In genomic region chr16:96249635-96250034, GRCm38 (mm10) we compare ENCODE assay signal across 10 mouse cellular contexts. TPM values are rescaled to one million over a fixed set of nuclear protein-coding genes. Genes with fewer than 3 reads are reported as not detected.
DNase-seq lines count a peak whose midpoint lies in the region; ATAC-seq and TF ChIP-seq lines count a peak whose summit lies in the region.
"Had no signal": no experiment of that assay in that cellular context is flagged by ENCODE, and none has a peak within 500 bp of the region (broad histone marks: within the 10 kb centered on the region; RNA-seq: fewer than 3 reads in every experiment).

No protein-coding gene starts in this region.

- peaks cover 3% of the 10 kb centered on the region; the same call in 1 of the 2 replicates for H3K9me3 ChIP-seq in forebrain, embryonic 16.5 days (ENCODE audit: control insufficient read depth, low read length)
- no peaks in the 10 kb centered on the region for H3K9me3 ChIP-seq in kidney, embryonic 15.5 days (replicated peaks)
- H3K9me3 ChIP-seq: heart, embryonic 15.5 days had no signal

- no peak overlapping the region for H3K4me2 ChIP-seq in forebrain, embryonic 16.5 days (ENCODE audit: low read length)
- no peak overlapping the region for H3K4me2 ChIP-seq in kidney, embryonic 15.5 days
- H3K4me2 ChIP-seq: heart, embryonic 15.5 days; limb, embryonic 13.5 days had no signal

- 56% methylated on average over 7 of the region's 7 CpGs for WGBS in forebrain, embryonic 16.5 days
- 87% methylated on average over 7 of the region's 7 CpGs for WGBS in kidney, embryonic 15.5 days

- H3K27me3 ChIP-seq in forebrain, embryonic 16.5 days (replicated peaks; ENCODE audit: control insufficient read depth, insufficient read depth, low read length) = no peaks in the 10 kb centered on the region
- H3K27me3 ChIP-seq in kidney, embryonic 15.5 days = no peaks in the 10 kb centered on the region
- H3K27me3 ChIP-seq: heart, embryonic 15.5 days; limb, embryonic 13.5 days had no signal

- no peak overlapping the region for H3K4me3 ChIP-seq in left cerebral cortex, adult 2 months
- H3K4me3 ChIP-seq in forebrain, embryonic 16.5 days (replicated peaks; ENCODE audit: low read length) = no peak overlapping the region
- no peak overlapping the region for H3K4me3 ChIP-seq in kidney, embryonic 15.5 days (replicated peaks)
- H3K4me3 ChIP-seq: heart, embryonic 15.5 days; limb, embryonic 13.5 days had no signal

- peak; percentile 16 to 36 for DNase-seq in left cerebral cortex, adult 18-20 months (ENCODE audit: low spot score in 2 of 2)
- no peak for DNase-seq in left cerebral cortex, adult 2 months (ENCODE audit: extremely low spot score in 1 of 2, low spot score in 2 of 2)
- DNase-seq in cerebellum, adult 8-10 months = peak; percentile 92
- peak; percentile 57 for DNase-seq in retina, postnatal 1 day
- no peak for DNase-seq in heart, postnatal 36 days
- DNase-seq: kidney, adult 8-10 months had no signal

- ATAC-seq in forebrain, embryonic 16.5 days = peak; percentile 96
- ATAC-seq in kidney, embryonic 15.5 days (replicated peaks; ENCODE audit: low FRiP score) = no peak

- intact Hi-C loops in left cerebral cortex, adult 2 months (cut with DNase I) = no loop called here
- intact Hi-C loops in heart, postnatal 36 days (cut with DNase I) = no loop called here

- peaks cover 5% of the 10 kb centered on the region; the same call in 1 of the 2 replicates for H3K4me1 ChIP-seq in forebrain, embryonic 16.5 days (replicated peaks; ENCODE audit: control insufficient read depth, insufficient read depth, low read length)
- H3K4me1 ChIP-seq in kidney, embryonic 15.5 days = no peaks in the 10 kb centered on the region
- H3K4me1 ChIP-seq: heart, embryonic 15.5 days; limb, embryonic 13.5 days had no signal

- no peak overlapping the region for H3K9ac ChIP-seq in forebrain, embryonic 16.5 days (replicated peaks; ENCODE audit: low read depth, low read length)
- H3K9ac ChIP-seq in kidney, embryonic 15.5 days = no peak overlapping the region
- H3K9ac ChIP-seq: heart, embryonic 15.5 days; limb, embryonic 13.5 days had no signal

- TF ChIP-seq CTCF in left cerebral cortex, adult 2 months (IDR thresholded peaks at IDR 0.05) = no peak

- no peaks in the 10 kb centered on the region for H3K36me3 ChIP-seq in forebrain, embryonic 16.5 days (ENCODE audit: control insufficient read depth, insufficient read depth)
- no peaks in the 10 kb centered on the region for H3K36me3 ChIP-seq in kidney, embryonic 15.5 days
- H3K36me3 ChIP-seq: heart, embryonic 15.5 days; limb, embryonic 13.5 days had no signal

- no peak overlapping the region for H3K27ac ChIP-seq in left cerebral cortex, adult 2 months
- H3K27ac ChIP-seq in forebrain, embryonic 16.5 days (ENCODE audit: low read length) = 0 out of 2 replicates have a peak overlapping the region, but pooled peaks have one; percentile 13
- H3K27ac ChIP-seq in kidney, embryonic 15.5 days = no peak overlapping the region
- H3K27ac ChIP-seq: heart, embryonic 15.5 days; limb, embryonic 13.5 days had no signal

RNA-seq across cellular contexts. Expression of gene B3galt5, which starts 14.0 kb away (rescaled TPM):
- total RNA-seq in left cerebral cortex, adult 18-20 months (2021) = 10 to 100 TPM; 19.7 to 23.3 TPM
- total RNA-seq in left cerebral cortex, adult 2 months (2021) = 10 to 100 TPM; 17.2 to 20.5 TPM
- polyA plus RNA-seq in forebrain, embryonic 16.5 days (2015; fragmentation: Nextera tagmentation; extraction: Ambion mirVana) = 1.5 and 2.2 TPM in 2 replicates
- 2.4 and 3.2 TPM in 2 replicates for polyA plus RNA-seq in kidney, embryonic 15.5 days (2015; fragmentation: Nextera tagmentation; extraction: Ambion mirVana)
- not detected for total RNA-seq in heart, postnatal 36 days (2021)

RNA-seq across cellular contexts. Expression of gene Sh3bgr, which starts 49.4 kb away (rescaled TPM):
- 1 to 10 TPM in 1 of 2 experiments, under 1 TPM in 1; 0.63 to 1.1 TPM for total RNA-seq in left cerebral cortex, adult 18-20 months (2021)
- total RNA-seq in left cerebral cortex, adult 2 months (2021) = 1 to 10 TPM; 2.3 to 2.8 TPM
- 1.0 and 2.1 TPM in 2 replicates for polyA plus RNA-seq in forebrain, embryonic 16.5 days (2015; fragmentation: Nextera tagmentation; extraction: Ambion mirVana)
- 10.1 and 10.2 TPM in 2 replicates for polyA plus RNA-seq in kidney, embryonic 15.5 days (2015; fragmentation: Nextera tagmentation; extraction: Ambion mirVana)
- 100 to 1,000 TPM; 335 to 411 TPM for total RNA-seq in heart, postnatal 36 days (2021)

RNA-seq across cellular contexts. Expression of gene Lca5l, which starts 57.6 kb away (rescaled TPM):
- total RNA-seq in left cerebral cortex, adult 18-20 months (2021) = 1 to 10 TPM; 1.3 to 2.0 TPM
- total RNA-seq in left cerebral cortex, adult 2 months (2021) = 1 to 10 TPM; 1.4 to 2.1 TPM
- polyA plus RNA-seq in forebrain, embryonic 16.5 days (2015; fragmentation: Nextera tagmentation; extraction: Ambion mirVana) = 0.76 and 1.2 TPM in 2 replicates
- polyA plus RNA-seq in kidney, embryonic 15.5 days (2015; fragmentation: Nextera tagmentation; extraction: Ambion mirVana) = 0.91 and 1.5 TPM in 2 replicates
- under 1 TPM; 0.38 to 0.53 TPM for total RNA-seq in heart, postnatal 36 days (2021)

Comparison
In these comparisons a context has a peak if more than half of its experiments do, and no peak if none do; other contexts are left out.
1. DNase-seq: peak in left cerebral cortex, adult 18-20 months (2 of 2), cerebellum, adult 8-10 months (single experiment) and retina, postnatal 1 day (single experiment); none in left cerebral cortex, adult 2 months (0 of 2) and heart, postnatal 36 days (0 of 2).
2. RNA of gene B3galt5, which starts 14.0 kb away (total RNA-seq): 19.7 to 23.3 TPM in left cerebral cortex, adult 18-20 months and 17.2 to 20.5 TPM in left cerebral cortex, adult 2 months; not detected in heart, postnatal 36 days; every median in the first group is over 10 times any median in the second.
3. RNA of gene Sh3bgr, which starts 49.4 kb away (total RNA-seq): 335 to 411 TPM in heart, postnatal 36 days; 2.3 to 2.8 TPM in left cerebral cortex, adult 2 months and 0.63 to 1.1 TPM in left cerebral cortex, adult 18-20 months; every median in the first group is over 10 times any median in the second.